Mouse (Mus musculus) kidney, embryonic 15.5 days (tissue): ENCODE measurements at regions not wholly inside any gene's neighbourhood (a gene's known extent, or its start where the extent isn't known, plus 50 kb on each side); places are given as distances from the start of the nearest gene placed in this dataset.

Experiments used
- ATAC-seq: fragments of 200-750 bp; cut with Nextera tagmentation; replicated peaks from 2 replicates; pipeline ENCODE4 v1.8.0; 2017; ENCODE audit warnings: moderate TSS enrichment; ENCODE audit not compliant: low FRiP score
- H3K27ac ChIP-seq: fragments of 300-500 bp; sonication (generic); 2 replicates; pipeline ENCODE4 v1.5.1; 2015; ENCODE audit warnings: mild to moderate bottlenecking, inconsistent platforms
- H3K27me3 ChIP-seq: fragments of 300-500 bp; sonication (generic); 2 replicates; pipeline ENCODE4 v1.6.1; 2015; ENCODE audit warnings: inconsistent platforms
- H3K36me3 ChIP-seq: fragments of 300-500 bp; sonication (generic); 2 replicates; pipeline ENCODE4 v1.6.1; 2015; ENCODE audit warnings: inconsistent platforms
- H3K4me1 ChIP-seq: fragments of 300-500 bp; sonication (generic); 2 replicates; pipeline ENCODE4 v1.6.1; 2015; ENCODE audit warnings: inconsistent platforms
- H3K4me2 ChIP-seq: fragments of 300-500 bp; sonication (generic); 2 replicates; pipeline ENCODE4 v1.6.1; 2015; ENCODE audit warnings: moderate library complexity, mild to moderate bottlenecking, inconsistent platforms
- H3K4me3 ChIP-seq: fragments of 300-500 bp; sonication (generic); replicated peaks from 2 replicates; pipeline ENCODE4 v1.5.1; 2015; ENCODE audit warnings: mild to moderate bottlenecking, inconsistent platforms
- H3K9ac ChIP-seq: fragments of 300-500 bp; sonication (generic); 2 replicates; pipeline ENCODE4 v1.6.1; 2015; ENCODE audit warnings: mild to moderate bottlenecking, inconsistent platforms
- H3K9me3 ChIP-seq: fragments of 300-500 bp; sonication (generic); replicated peaks from 2 replicates; pipeline ENCODE4 v1.6.1; 2016; ENCODE audit warnings: inconsistent platforms
- WGBS: fragments of 180-500 bp; shearing (Covaris S2); methylation state at CpG from one replicate; pipeline ENCODE4 v1.1.7; 2015; ENCODE audit warnings: mixed read lengths; 5-methylcytosine and 5-hydroxymethylcytosine counted together

- Histone ChIP-seq H3K27ac (peak overlapping the region; percentile 4; the same call in 1 of the 2 replicates), H3K27me3 (no peaks in the 10 kb centered on the region), H3K4me1 (peaks cover 36% of the 10 kb centered on the region), H3K36me3 (no peaks in the 10 kb centered on the region), H3K4me2 (no peak overlapping the region), H3K4me3 (no peak overlapping the region), H3K9me3 (no peaks in the 10 kb centered on the region), H3K9ac (no peak overlapping the region)
- ATAC-seq = 0 out of 2 replicates have a peak, but pooled peaks have one; percentile 26
- 20% methylated on average over 10 of the region's 10 CpGs for WGBS
These were observed 85.2 kb upstream of the Tmem189 start for GRCm38 (mm10) chr2:167774806-167775179.

GRCm38 (mm10) chr2:167774166-167774805 lies 84.7 kb upstream of the Tmem189 start:
- Histone ChIP-seq H3K27me3 (no peaks in the 10 kb centered on the region), H3K4me1 (peaks cover 36% of the 10 kb centered on the region), H3K4me3 (no peak overlapping the region), H3K27ac (peak overlapping the region; percentile 4; the same call in 1 of the 2 replicates), H3K36me3 (no peaks in the 10 kb centered on the region), H3K9me3 (no peaks in the 10 kb centered on the region), H3K4me2 (no peak overlapping the region), H3K9ac (no peak overlapping the region)
- WGBS = 85% methylated on average over 2 of the region's 2 CpGs
- no peak for ATAC-seq

GRCm38 (mm10) chr2:167772834-167773233 lies 83.2 kb upstream of the Tmem189 start:
- Histone ChIP-seq H3K4me1 (peaks cover 26% of the 10 kb centered on the region), H3K36me3 (no peaks in the 10 kb centered on the region), H3K27ac (no peak overlapping the region), H3K27me3 (no peaks in the 10 kb centered on the region), H3K4me2 (no peak overlapping the region), H3K9ac (no peak overlapping the region), H3K9me3 (no peaks in the 10 kb centered on the region), H3K4me3 (no peak overlapping the region)
- no peak for ATAC-seq
- 92% methylated on average over 5 of the region's 5 CpGs for WGBS

GRCm38 (mm10) chr2:167767962-167768361 lies 78.3 kb upstream of the Tmem189 start:
- Histone ChIP-seq H3K9ac (no peak overlapping the region), H3K27ac (0 out of 2 replicates have a peak overlapping the region, but pooled peaks have one; percentile 14), H3K4me3 (no peak overlapping the region), H3K27me3 (no peaks in the 10 kb centered on the region), H3K4me1 (peaks cover 24% of the 10 kb centered on the region), H3K9me3 (no peaks in the 10 kb centered on the region), H3K4me2 (no peak overlapping the region), H3K36me3 (no peaks in the 10 kb centered on the region)
- no peak for ATAC-seq
- whole genome bisulfite sequencing = 55% methylated on average over 13 of the region's 13 CpGs

GRCm38 (mm10) chr2:167767371-167767770 lies 77.7 kb upstream of the Tmem189 start:
- Histone ChIP-seq H3K9ac (no peak overlapping the region), H3K9me3 (no peaks in the 10 kb centered on the region), H3K27me3 (no peaks in the 10 kb centered on the region), H3K4me3 (no peak overlapping the region), H3K4me2 (no peak overlapping the region), H3K4me1 (peaks cover 24% of the 10 kb centered on the region), H3K27ac (0 out of 2 replicates have a peak overlapping the region, but pooled peaks have one; percentile 14), H3K36me3 (no peaks in the 10 kb centered on the region)
- 84% methylated on average over 8 of the region's 8 CpGs for WGBS
- ATAC-seq = no peak

- WGBS = 84% methylated on average over 6 of the region's 6 CpGs
These were observed 76.2 kb upstream of the Tmem189 start for GRCm38 (mm10) chr2:167765811-167766210.

GRCm38 (mm10) chr2:167765072-167765800 lies 75.6 kb upstream of the Tmem189 start:
- no peak overlapping the region for H3K4me3 ChIP-seq
- peak overlapping the region; percentile 82 for H3K27ac ChIP-seq
- H3K27me3 ChIP-seq = no peaks in the 10 kb centered on the region
- no peak overlapping the region for H3K9ac ChIP-seq
- no peaks in the 10 kb centered on the region for H3K9me3 ChIP-seq
- no peaks in the 10 kb centered on the region for H3K36me3 ChIP-seq
- peak; percentile 83 for ATAC-seq
- 19% methylated on average over 22 of the region's 22 CpGs for WGBS
- peak overlapping the region; percentile 14 for H3K4me2 ChIP-seq
- peaks cover 40% of the 10 kb centered on the region for H3K4me1 ChIP-seq

More at GRCm38 (mm10) chr2:167765811-167766210, 76.2 kb upstream of the Tmem189 start:
- Histone ChIP-seq H3K27me3 (no peaks in the 10 kb centered on the region), H3K36me3 (no peaks in the 10 kb centered on the region), H3K4me1 (peaks cover 34% of the 10 kb centered on the region), H3K9ac (no peak overlapping the region), H3K4me3 (no peak overlapping the region), H3K4me2 (no peak overlapping the region), H3K27ac (peak overlapping the region; percentile 82), H3K9me3 (no peaks in the 10 kb centered on the region)
- no peak for ATAC-seq

GRCm38 (mm10) chr2:167763891-167764410 lies 74.3 kb upstream of the Tmem189 start:
- ATAC-seq = no peak
- Histone ChIP-seq H3K9me3 (no peaks in the 10 kb centered on the region), H3K4me2 (no peak overlapping the region), H3K36me3 (no peaks in the 10 kb centered on the region), H3K9ac (no peak overlapping the region), H3K27ac (no peak overlapping the region), H3K4me3 (no peak overlapping the region), H3K4me1 (peaks cover 49% of the 10 kb centered on the region), H3K27me3 (no peaks in the 10 kb centered on the region)
- 91% methylated on average over 7 of the region's 7 CpGs for WGBS

- H3K36me3 ChIP-seq = no peaks in the 10 kb centered on the region
- H3K27me3 ChIP-seq = no peaks in the 10 kb centered on the region
- no peak overlapping the region for H3K4me2 ChIP-seq
- H3K9me3 ChIP-seq = no peaks in the 10 kb centered on the region
- H3K4me3 ChIP-seq = no peak overlapping the region
- ATAC-seq = no peak
- 59% methylated on average over 17 of the region's 17 CpGs for WGBS
- peaks cover 59% of the 10 kb centered on the region for H3K4me1 ChIP-seq
- H3K9ac ChIP-seq = no peak overlapping the region
- peak overlapping the region; percentile 42 for H3K27ac ChIP-seq
These were observed 71.8 kb upstream of the Tmem189 start for GRCm38 (mm10) chr2:167761404-167761936.

- H3K27ac ChIP-seq = peak overlapping the region; percentile 42
- no peak overlapping the region for H3K4me2 ChIP-seq
- no peaks in the 10 kb centered on the region for H3K9me3 ChIP-seq
- no peaks in the 10 kb centered on the region for H3K27me3 ChIP-seq
- H3K4me1 ChIP-seq = peaks cover 62% of the 10 kb centered on the region
- H3K4me3 ChIP-seq = no peak overlapping the region
- no peaks in the 10 kb centered on the region for H3K36me3 ChIP-seq
- H3K9ac ChIP-seq = no peak overlapping the region
- WGBS = 70% methylated on average over 13 of the region's 13 CpGs
- ATAC-seq = no peak
These were observed 71.2 kb upstream of the Tmem189 start for GRCm38 (mm10) chr2:167760681-167761403.

GRCm38 (mm10) chr2:167759603-167760390 lies 70.2 kb upstream of the Tmem189 start:
- H3K27ac ChIP-seq = no peak overlapping the region
- H3K4me2 ChIP-seq = no peak overlapping the region
- 90% methylated on average over 9 of the region's 9 CpGs for WGBS
- H3K4me3 ChIP-seq = no peak overlapping the region
- no peaks in the 10 kb centered on the region for H3K27me3 ChIP-seq
- no peaks in the 10 kb centered on the region for H3K9me3 ChIP-seq
- H3K9ac ChIP-seq = no peak overlapping the region
- ATAC-seq = no peak
- no peaks in the 10 kb centered on the region for H3K36me3 ChIP-seq
- H3K4me1 ChIP-seq = peaks cover 51% of the 10 kb centered on the region
